Mouse (Mus musculus) induced T-regulatory cell, adult 2 months (primary cell): ENCODE measurements at regions not wholly inside any gene's neighbourhood (a gene's known extent, or its start where the extent isn't known, plus 50 kb on each side); places are given as distances from the start of the nearest gene placed in this dataset.
"Not testable (repeated sequence)": the region's sequence is repeated elsewhere in the genome, so short reads cannot be mapped to it uniquely, and the experiment has no call there.

ENCODE experiments used
- DNase-seq: peaks from one replicate; pipeline ENCODE4 v3.0.0-alpha.2; 2012; ENCODE audit warnings: low read depth

- DNase-seq = no peak
These were observed 455.8 kb upstream of the N6amt1 start for GRCm38 (mm10) chr16:86897967-86898710.

GRCm38 (mm10) chr16:86894982-86895381 lies 459.0 kb upstream of the N6amt1 start:
- no peak for DNase-seq

DNA sequence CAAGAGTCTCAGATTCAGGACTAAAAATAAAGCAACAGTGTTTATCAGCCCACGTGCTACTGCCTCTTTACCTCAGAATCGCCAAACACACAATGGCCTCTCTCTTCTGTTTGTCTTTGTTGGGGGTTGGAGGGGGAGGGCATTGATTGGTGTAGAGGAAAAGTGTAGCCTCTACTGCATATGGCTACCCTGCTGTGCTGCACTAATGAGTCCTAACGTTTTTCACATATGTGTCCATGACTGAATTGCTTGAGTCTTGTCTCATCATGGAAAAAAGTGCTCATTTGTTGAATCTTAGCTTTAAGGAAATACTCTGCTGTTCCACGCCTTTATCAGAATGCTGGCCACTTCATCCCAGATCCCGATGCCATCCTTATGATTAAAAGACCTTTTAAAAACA lies 459.7 kb upstream of the N6amt1 start:
- no peak for DNase-seq

DNA sequence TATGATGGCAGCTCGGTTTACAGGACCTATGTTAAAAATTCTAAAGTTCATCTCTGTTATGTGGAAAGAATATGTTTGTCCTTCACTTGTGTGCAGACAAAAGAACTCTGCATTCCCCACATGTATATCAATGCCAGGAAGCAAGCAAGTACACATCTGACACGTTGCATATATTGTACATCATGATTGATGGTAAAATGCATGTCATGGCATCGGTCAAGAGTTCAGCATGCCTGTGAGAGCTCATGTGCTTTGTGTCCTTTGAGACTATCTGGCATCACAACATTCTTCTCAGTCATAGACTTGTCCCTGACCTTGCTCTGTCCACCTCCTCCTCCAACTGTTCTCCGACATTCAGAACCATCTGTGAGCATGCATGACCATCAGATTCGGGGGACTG lies 465.6 kb upstream of the N6amt1 start:
- no peak for DNase-seq

DNA sequence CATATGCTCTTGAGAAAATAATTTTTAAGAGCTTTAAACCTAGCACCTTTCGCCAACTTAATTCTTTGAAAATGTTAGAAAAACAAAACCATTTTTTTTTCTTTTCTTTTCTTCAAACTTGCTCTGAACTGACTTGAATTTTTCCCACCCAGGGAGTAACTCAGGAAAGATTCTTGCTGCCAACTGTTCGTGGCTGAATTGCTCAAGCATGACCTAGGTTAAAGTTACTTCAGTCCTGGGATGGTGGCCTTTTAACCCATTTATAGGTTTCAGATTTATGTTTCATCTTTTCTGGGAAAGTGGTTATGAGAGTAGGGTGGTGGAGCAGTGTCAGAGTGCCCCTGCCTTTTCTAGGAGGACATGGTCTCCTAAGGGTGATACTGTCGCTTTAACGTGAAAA lies 466.4 kb upstream of the N6amt1 start:
- DNase-seq = no peak

DNA sequence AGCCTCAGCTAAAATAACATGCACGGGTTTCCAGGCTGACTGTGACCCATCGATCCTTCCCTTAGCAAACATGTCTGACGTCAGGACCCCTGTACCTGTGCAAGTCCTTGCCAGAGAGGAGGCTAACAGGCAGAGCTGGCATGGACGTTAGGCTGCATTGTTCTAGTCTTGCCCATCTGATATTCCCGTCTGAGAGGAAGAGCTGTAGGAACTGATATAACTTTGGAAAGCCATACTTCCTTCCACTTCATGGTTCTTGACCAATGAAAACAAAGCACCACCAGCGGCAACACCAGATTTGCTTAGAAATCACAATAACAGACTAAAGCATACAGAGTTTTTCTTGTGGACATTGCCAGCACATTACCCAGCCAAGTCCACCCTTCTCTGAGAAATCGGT lies 470.1 kb upstream of the N6amt1 start:
- no peak for DNase-seq

GRCm38 (mm10) chr16:86882529-86882928 lies 471.5 kb upstream of the N6amt1 start:
- no peak for DNase-seq

GRCm38 (mm10) chr16:86881583-86881982 lies 472.4 kb upstream of the N6amt1 start:
- DNase-seq = no peak

DNA sequence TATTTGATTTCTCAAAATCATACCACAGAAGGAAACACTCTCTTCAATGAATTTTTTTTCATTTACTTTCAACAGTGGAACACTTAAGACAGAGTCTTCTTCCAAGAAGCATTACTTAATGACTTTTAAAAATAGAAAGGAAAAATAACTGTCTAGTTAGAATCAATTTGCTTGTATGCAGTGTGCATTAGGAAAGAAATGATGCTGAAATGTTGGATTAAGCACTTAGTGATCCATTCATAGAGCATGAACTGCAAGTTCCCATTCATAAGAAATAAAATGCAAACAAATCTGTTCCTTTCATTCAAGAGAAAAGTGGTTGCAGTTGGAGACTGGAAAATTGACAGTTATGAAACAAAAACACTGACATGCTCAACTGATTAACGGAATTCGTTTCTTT lies 493.2 kb upstream of the N6amt1 start:
- DNase-seq = no peak

- DNase-seq = no peak
These were observed 498.1 kb upstream of the N6amt1 start for GRCm38 (mm10) chr16:86855891-86856290.

- no peak for DNase-seq
These were observed 498.7 kb upstream of the N6amt1 start for GRCm38 (mm10) chr16:86855312-86855711.

GRCm38 (mm10) chr16:86853398-86853797 lies 500.6 kb upstream of the N6amt1 start:
- DNase-seq = no peak

GRCm38 (mm10) chr16:86838457-86839337 lies 515.3 kb upstream of the N6amt1 start:
- DNase-seq = no peak

- DNase-seq = no peak
These were observed 526.3 kb upstream of the N6amt1 start for GRCm38 (mm10) chr16:86827645-86828044.

GRCm38 (mm10) chr16:86826641-86827040 lies 527.3 kb upstream of the N6amt1 start:
- DNase-seq = no peak

DNA sequence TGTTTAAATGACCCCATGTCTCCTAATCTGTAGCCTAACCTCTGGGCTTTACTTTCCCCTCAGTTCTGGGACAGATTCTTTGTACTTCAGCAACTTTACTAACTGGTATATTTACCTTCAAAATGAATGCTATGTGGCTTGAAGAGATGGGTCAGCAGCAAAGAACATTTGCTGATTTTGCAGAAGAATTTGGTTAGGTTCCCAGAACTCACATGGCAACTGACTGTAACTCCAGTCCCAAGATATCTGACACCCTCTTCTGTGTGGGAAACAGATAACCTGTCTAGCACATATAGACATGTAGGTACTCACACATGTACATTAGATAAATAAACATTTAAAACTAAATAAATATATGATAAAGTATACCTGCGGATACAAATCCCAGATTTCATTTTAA lies 530.5 kb upstream of the N6amt1 start:
- no peak for DNase-seq

DNA sequence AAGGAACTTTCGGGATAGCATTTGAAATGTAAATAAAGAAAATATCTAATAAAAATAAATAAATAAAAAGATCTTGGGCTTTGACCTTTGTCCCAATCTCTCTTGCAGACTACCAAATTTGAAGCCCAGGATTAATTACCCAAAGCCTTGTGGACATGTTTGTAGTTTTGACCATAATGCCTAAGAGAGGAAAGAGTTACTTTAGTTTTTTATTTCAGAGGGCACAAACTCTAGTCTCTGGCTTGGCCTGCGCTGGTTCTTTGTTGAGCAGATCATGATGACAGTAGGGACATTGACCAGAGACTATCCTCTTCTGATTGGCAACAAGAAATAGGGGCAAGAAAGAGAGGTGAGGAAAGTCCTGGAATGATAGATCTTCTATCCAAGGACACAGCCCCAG lies 532.4 kb upstream of the N6amt1 start:
- no peak for DNase-seq

- DNase-seq = not testable (repeated sequence)
These were observed 535.3 kb upstream of the N6amt1 start for GRCm38 (mm10) chr16:86818639-86819038.

DNA sequence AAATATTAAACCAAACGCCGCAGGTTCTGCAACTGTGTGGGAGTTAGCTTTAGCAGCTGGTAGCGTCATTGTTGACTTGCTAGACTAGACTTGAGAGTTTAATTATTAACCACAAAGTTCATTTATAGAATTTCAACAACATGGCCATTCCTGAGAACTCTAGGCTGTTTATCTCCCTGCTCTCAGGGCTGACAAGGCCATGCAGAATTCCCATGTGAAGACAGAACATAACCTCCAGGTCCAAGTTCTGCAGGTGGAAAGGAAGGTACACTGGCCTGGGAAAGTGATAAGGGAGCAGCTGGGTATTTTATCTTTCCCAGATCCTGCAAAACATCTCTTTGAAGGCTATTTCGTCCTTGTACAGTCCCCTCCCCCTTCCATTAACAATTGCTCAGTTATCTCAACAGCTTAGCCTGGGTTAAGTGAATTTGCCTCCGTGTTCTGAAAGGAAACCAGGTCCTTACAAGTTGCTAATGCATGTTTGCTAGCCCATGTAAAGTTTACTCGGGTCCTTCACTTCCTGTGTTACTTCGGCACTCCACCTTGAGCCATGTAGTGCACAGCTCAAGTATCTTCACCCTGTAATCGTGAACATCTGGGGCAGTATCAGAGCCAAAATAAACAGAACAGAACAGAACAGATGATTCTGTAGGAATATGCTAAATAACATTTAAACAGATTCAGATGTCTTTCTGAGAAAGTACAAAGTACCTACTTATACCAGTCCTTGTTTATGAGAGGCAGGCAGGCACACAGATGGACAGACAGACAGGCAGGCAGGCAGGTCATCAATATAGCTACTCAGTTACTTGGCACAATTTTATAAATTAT lies 537.0 kb upstream of the N6amt1 start:
- DNase-seq = no peak

- DNase-seq = no peak
These were observed 538.0 kb upstream of the N6amt1 start for GRCm38 (mm10) chr16:86816006-86816405.

DNA sequence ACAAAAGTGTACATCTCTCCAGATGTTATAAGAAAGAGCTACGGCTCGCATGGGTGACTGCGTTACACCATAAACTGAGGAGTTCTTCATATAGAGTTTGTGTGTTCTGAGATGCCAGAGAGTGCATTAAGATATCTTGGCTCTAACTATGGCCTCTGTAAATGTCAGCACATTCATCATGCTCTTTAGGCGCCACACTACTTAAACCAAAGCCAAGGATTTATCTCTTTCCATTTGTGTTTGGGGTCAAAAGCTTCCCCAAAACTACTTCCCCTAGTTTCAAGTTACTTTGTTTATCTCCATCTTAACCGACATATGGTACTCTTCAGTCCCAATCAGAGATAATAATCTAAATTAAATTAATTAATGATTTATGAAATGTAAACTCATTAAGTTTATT lies 541.3 kb upstream of the N6amt1 start:
- no peak for DNase-seq

DNA sequence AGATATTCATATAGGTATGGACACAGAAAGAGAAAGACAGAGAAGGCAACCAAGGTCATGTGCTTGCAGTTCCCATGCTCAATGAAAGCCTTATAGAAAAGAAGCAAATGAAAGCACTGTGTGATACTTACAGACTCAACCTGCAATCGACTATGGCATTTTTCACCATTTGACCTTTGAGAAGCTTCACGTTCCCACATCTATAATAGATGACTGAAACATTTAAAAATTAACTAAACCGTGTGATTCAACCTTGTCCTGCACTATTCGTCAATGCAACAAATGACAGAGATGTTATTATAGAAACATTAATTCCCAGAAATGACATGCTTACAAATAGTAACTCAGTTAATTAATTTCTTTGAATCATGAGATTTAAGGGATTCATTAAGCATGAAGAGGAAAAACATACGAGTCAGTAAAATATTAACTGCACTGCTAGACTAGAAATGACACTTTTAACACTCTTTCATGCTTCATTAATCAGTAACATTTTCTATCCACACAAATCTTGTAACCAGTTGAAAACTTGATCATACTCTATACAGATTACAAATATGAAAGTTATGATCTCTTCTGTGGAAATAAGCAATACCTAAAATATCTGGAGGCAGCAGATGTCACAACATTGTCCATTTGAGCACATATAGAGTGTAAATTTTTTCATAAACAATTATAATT lies 545.2 kb upstream of the N6amt1 start:
- DNase-seq = no peak
